Mouse (Mus musculus): Measurements from ENCODE around the gene Ush1g.

- TF ChIP-seq POLR2A (IDR thresholded peaks at IDR 0.05; ENCODE audit: low read depth, low read length), result no peak
- no peak for TF ChIP-seq CTCF (conservative IDR thresholded peaks at IDR 0.05; ENCODE audit: insufficient read depth, insufficient read length, low read depth, low read length)
Measured at GRCm38 (mm10) chr11:115335223-115335622, 13.4 kb upstream of the Ush1g start.
